Mouse (Mus musculus) limb, embryonic 14.5 days (tissue): ENCODE measurements around the gene Acbd6. TPM values are rescaled to one million over a fixed set of nuclear protein-coding genes. Genes with fewer than 3 reads are reported as not detected.

Source experiments
- ATAC-seq: fragments of 200-750 bp; cut with Nextera tagmentation; 2 replicates; pipeline ENCODE4 v1.8.0; 2017; ENCODE audit warnings: low read depth, moderate number of reproducible peaks, moderate TSS enrichment; ENCODE audit not compliant: low FRiP score
- DNase-seq: peaks from one replicate; pipeline ENCODE4 v3.0.0-alpha.2; 2015; ENCODE audit warnings: low spot score
- H3K27ac ChIP-seq: fragments of 300-500 bp; sonication (generic); replicated peaks from 2 replicates; pipeline ENCODE4 v1.5.1; 2014; ENCODE audit warnings: low read depth, mild to moderate bottlenecking, low read length, moderate library complexity, mixed read lengths
- H3K27me3 ChIP-seq: fragments of 300-500 bp; sonication (generic); 2 replicates; pipeline ENCODE4 v1.6.1; 2014; ENCODE audit warnings: low read length, mixed read lengths; ENCODE audit not compliant: control insufficient read depth, insufficient read depth
- H3K36me3 ChIP-seq: fragments of 300-500 bp; sonication (generic); 2 replicates; pipeline ENCODE4 v1.6.1; 2014; ENCODE audit warnings: mild to moderate bottlenecking, low read length, moderate library complexity, mixed read lengths; ENCODE audit not compliant: control insufficient read depth, insufficient read depth
- H3K4me1 ChIP-seq: fragments of 300-500 bp; sonication (generic); 2 replicates; pipeline ENCODE4 v1.6.1; 2014; ENCODE audit warnings: antibody characterized with exemption, low read length, mixed read lengths; ENCODE audit not compliant: control insufficient read depth, insufficient read depth
- H3K4me2 ChIP-seq: fragments of 300-500 bp; sonication (generic); replicated peaks from 2 replicates; pipeline ENCODE4 v1.6.1; 2014; ENCODE audit warnings: low read depth, mild to moderate bottlenecking, low read length, moderate library complexity; ENCODE audit not compliant: severe bottlenecking
- H3K4me3 ChIP-seq: fragments of 300-500 bp; sonication (generic); replicated peaks from 2 replicates; pipeline ENCODE4 v1.5.1; 2014; ENCODE audit warnings: low read length
- H3K9ac ChIP-seq: fragments of 300-500 bp; sonication (generic); 2 replicates; pipeline ENCODE4 v1.6.1; 2014; ENCODE audit warnings: mild to moderate bottlenecking, low read depth, low read length, moderate library complexity; ENCODE audit not compliant: severe bottlenecking
- H3K9me3 ChIP-seq: fragments of 300-500 bp; sonication (generic); 2 replicates; pipeline ENCODE4 v1.6.1; 2016; ENCODE audit warnings: low read length; ENCODE audit not compliant: control insufficient read depth
- POLR2A ChIP-seq: fragments of 200-500 bp; IDR thresholded peaks from 2 replicates; pipeline ENCODE4 v1.8.0; 2012; ENCODE audit warnings: inconsistent platforms, mild to moderate bottlenecking, moderate library complexity, borderline replicate concordance; ENCODE audit not compliant: insufficient read depth, insufficient read length; ENCODE audit errors: extremely low read depth
- WGBS: fragments of 180-500 bp; shearing (Covaris S2); extraction: QIAGEN DNeasy Blood & Tissue Kit; methylation state at CpG from one replicate; pipeline ENCODE4 v1.1.7; 2014; 5-methylcytosine and 5-hydroxymethylcytosine counted together
- polyA plus RNA-seq, 2 experiments: library from polyadenylated mRNA; depleted of rRNA in 1 of 2; stranded (reverse) in 1 of 2; unstranded in 1 of 2; fragments of >200 nt; fragmentation: Nextera tagmentation in 1 of 2; extraction: Ambion mirVana in 1 of 2; gene quantifications; 2 replicates each; pipeline versions ENCODE4 v1.2.1 to v1.2.3; 2012 to 2014

Gene Acbd6
- polyA plus RNA-seq, 2 experiments, result 87.9 to 88.3 TPM

GRCm38 (mm10) chr1:155594141-155594540 is 36.2 kb downstream of the Acbd6 start:
- DNase-seq (peak; percentile 37), ATAC-seq (no peak)
- TF ChIP-seq POLR2A, result no peak
- no peaks in the 10 kb centered on the region for H3K9me3 ChIP-seq
- H3K27ac ChIP-seq, result no peak overlapping the region
- 38% methylated on average over 1 of the region's 1 CpGs for WGBS
- no peak overlapping the region for H3K4me3 ChIP-seq
- no peak overlapping the region for H3K9ac ChIP-seq
- no peaks in the 10 kb centered on the region for H3K27me3 ChIP-seq
- H3K4me1 ChIP-seq, result no peaks in the 10 kb centered on the region
- H3K36me3 ChIP-seq, result no peaks in the 10 kb centered on the region
- no peak overlapping the region for H3K4me2 ChIP-seq

GRCm38 (mm10) chr1:155596576-155596975 is 38.7 kb downstream of the Acbd6 start:
- no peaks in the 10 kb centered on the region for H3K36me3 ChIP-seq
- no peaks in the 10 kb centered on the region for H3K4me1 ChIP-seq
- TF ChIP-seq POLR2A, result no peak
- 93% methylated on average over 3 of the region's 3 CpGs for WGBS
- H3K27ac ChIP-seq, result no peak overlapping the region
- H3K9me3 ChIP-seq, result no peaks in the 10 kb centered on the region
- DNase-seq (no peak), ATAC-seq (no peak)
- H3K4me3 ChIP-seq, result no peak overlapping the region
- no peak overlapping the region for H3K4me2 ChIP-seq
- no peaks in the 10 kb centered on the region for H3K27me3 ChIP-seq
- H3K9ac ChIP-seq, result no peak overlapping the region

- DNase-seq, result peak; percentile 6
- Histone ChIP-seq H3K4me2 (no peak overlapping the region), H3K9me3 (no peaks in the 10 kb centered on the region), H3K9ac (no peak overlapping the region), H3K36me3 (no peaks in the 10 kb centered on the region; the same call in 1 of the 2 replicates), H3K27ac (no peak overlapping the region), H3K4me3 (no peak overlapping the region), H3K27me3 (no peaks in the 10 kb centered on the region), H3K4me1 (no peaks in the 10 kb centered on the region)
- no peak for TF ChIP-seq POLR2A
- 19% methylated on average over 1 of the region's 1 CpGs for WGBS
- no peak for ATAC-seq
Measured at GRCm38 (mm10) chr1:155604706-155605105, 46.8 kb downstream of the Acbd6 start.

- TF ChIP-seq POLR2A, result no peak
- Histone ChIP-seq H3K9ac (no peak overlapping the region), H3K4me2 (no peak overlapping the region), H3K36me3 (no peaks in the 10 kb centered on the region; the same call in 1 of the 2 replicates), H3K9me3 (no peaks in the 10 kb centered on the region), H3K27me3 (no peaks in the 10 kb centered on the region), H3K4me1 (no peaks in the 10 kb centered on the region), H3K4me3 (no peak overlapping the region), H3K27ac (no peak overlapping the region)
- WGBS, result 36% methylated on average over 11 of the region's 11 CpGs
- ATAC-seq, result no peak
- DNase-seq, result no peak
Measured at GRCm38 (mm10) chr1:155605391-155606155, 47.7 kb downstream of the Acbd6 start.

GRCm38 (mm10) chr1:155606156-155606531 is 48.2 kb downstream of the Acbd6 start:
- DNase-seq, result no peak
- ATAC-seq, result no peak
- H3K27me3 ChIP-seq, result no peaks in the 10 kb centered on the region
- WGBS, result 79% methylated on average over 8 of the region's 8 CpGs
- no peak overlapping the region for H3K4me3 ChIP-seq
- H3K9me3 ChIP-seq, result no peaks in the 10 kb centered on the region
- H3K36me3 ChIP-seq, result no peaks in the 10 kb centered on the region; the same call in 1 of the 2 replicates
- no peak overlapping the region for H3K27ac ChIP-seq
- no peak overlapping the region for H3K9ac ChIP-seq
- no peak overlapping the region for H3K4me2 ChIP-seq
- H3K4me1 ChIP-seq, result no peaks in the 10 kb centered on the region
- TF ChIP-seq POLR2A, result no peak
